Mouse (Mus musculus) heart, adult 9 months (tissue): ENCODE measurements around the gene Dlec1.

ENCODE experiments used
- DNase-seq, 2 experiments: peaks; one replicate each; pipeline ENCODE4 v3.0.0; 2022; ENCODE audit warnings: low spot score in 2 of 2

The Dlec1 gene

GRCm38 (mm10) chr9:119101992-119102782 is at the start of gene Dlec1:
Dlec1 (plus strand) TSS chr9:119102478.
- DNase-seq: peak; percentile 82 to 83

- no peak for DNase-seq
Measured at GRCm38 (mm10) chr9:119053964-119054576, 48.2 kb upstream of the Dlec1 start.

GRCm38 (mm10) chr9:119055336-119055735 is 46.9 kb upstream of the Dlec1 start:
- no peak for DNase-seq

- no peak for DNase-seq
Measured at GRCm38 (mm10) chr9:119058245-119058644, 44.0 kb upstream of the Dlec1 start.

- DNase-seq: no peak
Measured at GRCm38 (mm10) chr9:119060701-119061100, 41.6 kb upstream of the Dlec1 start.

GRCm38 (mm10) chr9:119063036-119063644 is 39.1 kb upstream of the Dlec1 start:
- no peak for DNase-seq

- DNase-seq: no peak
Measured at GRCm38 (mm10) chr9:119064296-119064695, 38.0 kb upstream of the Dlec1 start.

- peak; percentile 73 to 78 for DNase-seq
Measured at GRCm38 (mm10) chr9:119067601-119068000, 34.7 kb upstream of the Dlec1 start.

GRCm38 (mm10) chr9:119068266-119068665 is 34.0 kb upstream of the Dlec1 start:
- no peak for DNase-seq

- no peak for DNase-seq
Measured at GRCm38 (mm10) chr9:119070173-119070825, 32.0 kb upstream of the Dlec1 start.

GRCm38 (mm10) chr9:119071786-119072185 is 30.5 kb upstream of the Dlec1 start:
- DNase-seq: no peak

GRCm38 (mm10) chr9:119073184-119073895 is 28.9 kb upstream of the Dlec1 start:
- no peak for DNase-seq

GRCm38 (mm10) chr9:119075685-119076084 is 26.6 kb upstream of the Dlec1 start:
- DNase-seq: no peak

GRCm38 (mm10) chr9:119080040-119080675 is 22.1 kb upstream of the Dlec1 start:
- no peak for DNase-seq

- DNase-seq: no peak
Measured at GRCm38 (mm10) chr9:119082039-119082438, 20.2 kb upstream of the Dlec1 start.

GRCm38 (mm10) chr9:119082656-119083430 is 19.4 kb upstream of the Dlec1 start:
- no peak for DNase-seq

- DNase-seq: no peak
Measured at GRCm38 (mm10) chr9:119083966-119084365, 18.3 kb upstream of the Dlec1 start.

- no peak for DNase-seq
Measured at GRCm38 (mm10) chr9:119086451-119086850, 15.8 kb upstream of the Dlec1 start.

- no peak for DNase-seq
Measured at GRCm38 (mm10) chr9:119087309-119087708, 15.0 kb upstream of the Dlec1 start.

- peak; percentile 86 to 90 for DNase-seq
Measured at GRCm38 (mm10) chr9:119088148-119088801, 14.0 kb upstream of the Dlec1 start.
